ENCODE assay signal across 8 mouse cellular contexts in genomic region chr5:67307659-67308222, GRCm38 (mm10). TPM values are rescaled to one million over a fixed set of nuclear protein-coding genes. Genes with fewer than 3 reads are reported as not detected.
A peak's percentile ranks its signal among the peaks of the same experiment; 100 is the strongest.
DNase-seq lines count a peak whose midpoint lies in the region; ATAC-seq lines count a peak whose summit lies in the region.

No protein-coding gene starts in this region.

- H3K4me1 ChIP-seq in heart, embryonic 15.5 days (replicated peaks): peaks cover 14% of the 10 kb centered on the region
- H3K4me1 ChIP-seq in hindbrain, embryonic 11.5 days (replicated peaks; ENCODE audit: control insufficient read depth, insufficient read depth, low read length): no peaks in the 10 kb centered on the region; the same call in 1 of the 2 replicates
- peaks cover 7% of the 10 kb centered on the region for H3K4me1 ChIP-seq in midbrain, embryonic 11.5 days (ENCODE audit: control insufficient read depth, insufficient read depth, low read length)

- peak overlapping the region; percentile 95 for H3K4me3 ChIP-seq in heart, embryonic 15.5 days
- peak overlapping the region; percentile 88 for H3K4me3 ChIP-seq in hindbrain, embryonic 11.5 days (ENCODE audit: low read depth, low read length)
- peak overlapping the region; percentile 97 for H3K4me3 ChIP-seq in midbrain, embryonic 11.5 days (ENCODE audit: low read depth, low read length)

- intact Hi-C loops in left cerebral cortex, postnatal 14 days (cut with DNase I): no loop called here

- H3K9ac ChIP-seq in heart, embryonic 15.5 days: peak overlapping the region; percentile 98
- H3K9ac ChIP-seq in hindbrain, embryonic 11.5 days (ENCODE audit: low read depth, low read length): peak overlapping the region; percentile 89
- H3K9ac ChIP-seq in midbrain, embryonic 11.5 days (ENCODE audit: low read length): peak overlapping the region; percentile 94

- ATAC-seq in heart, embryonic 15.5 days (replicated peaks; ENCODE audit: insufficient number of reproducible peaks, insufficient read depth, low FRiP score, low read depth): no peak
- no peak for ATAC-seq in hindbrain, embryonic 11.5 days (ENCODE audit: low FRiP score)
- no peak for ATAC-seq in midbrain, embryonic 11.5 days (ENCODE audit: low FRiP score)

- H3K9me3 ChIP-seq in heart, embryonic 15.5 days (replicated peaks): no peaks in the 10 kb centered on the region
- H3K9me3 ChIP-seq in hindbrain, embryonic 11.5 days (ENCODE audit: control insufficient read depth, low read length): no peaks in the 10 kb centered on the region
- H3K9me3 ChIP-seq in midbrain, embryonic 11.5 days (ENCODE audit: control insufficient read depth, low read length): no peaks in the 10 kb centered on the region

- no peaks in the 10 kb centered on the region for H3K27me3 ChIP-seq in heart, embryonic 15.5 days
- no peaks in the 10 kb centered on the region for H3K27me3 ChIP-seq in hindbrain, embryonic 11.5 days (ENCODE audit: control insufficient read depth, insufficient read depth, low read length)
- no peaks in the 10 kb centered on the region for H3K27me3 ChIP-seq in midbrain, embryonic 11.5 days (ENCODE audit: control insufficient read depth, insufficient read depth, low read length)

- peak overlapping the region; percentile 75 for H3K4me2 ChIP-seq in heart, embryonic 15.5 days
- H3K4me2 ChIP-seq in hindbrain, embryonic 11.5 days (replicated peaks; ENCODE audit: low read depth, low read length): peak overlapping the region; percentile 66
- peak overlapping the region; percentile 88 for H3K4me2 ChIP-seq in midbrain, embryonic 11.5 days

- DNase-seq in heart, postnatal 4 days: no peak
- DNase-seq in NIH3T3 (ENCODE audit: low read depth): peak; percentile 8
- DNase-seq in hindbrain, embryonic 11.5 days (ENCODE audit: low spot score): peak; percentile 30
- DNase-seq in midbrain, embryonic 11.5 days (ENCODE audit: low spot score, missing footprints): peak; percentile 82
- no peak for DNase-seq in adrenal gland, adult 2 months
- no peak for DNase-seq in urinary bladder, postnatal 36 days (ENCODE audit: low spot score in 2 of 2)
- no peak for DNase-seq in left cerebral cortex, postnatal 14 days (ENCODE audit: low spot score in 2 of 2)

- H3K27ac ChIP-seq in heart, embryonic 15.5 days: peak overlapping the region; percentile 87
- no peak overlapping the region for H3K27ac ChIP-seq in hindbrain, embryonic 11.5 days (ENCODE audit: low read depth, low read length)
- H3K27ac ChIP-seq in midbrain, embryonic 11.5 days (ENCODE audit: low read depth, low read length): no peak overlapping the region

- WGBS in heart, embryonic 15.5 days: 18% methylated on average over 13 of the region's 13 CpGs
- 37% methylated on average over 13 of the region's 13 CpGs for WGBS in hindbrain, embryonic 11.5 days
- 34% methylated on average over 13 of the region's 13 CpGs for WGBS in midbrain, embryonic 11.5 days

- no peaks in the 10 kb centered on the region for H3K36me3 ChIP-seq in heart, embryonic 15.5 days
- no peaks in the 10 kb centered on the region for H3K36me3 ChIP-seq in hindbrain, embryonic 11.5 days (ENCODE audit: control insufficient read depth, insufficient read depth, low read length)
- H3K36me3 ChIP-seq in midbrain, embryonic 11.5 days (ENCODE audit: control insufficient read depth, insufficient read depth, low read length): no peaks in the 10 kb centered on the region

RNA-seq across cellular contexts. Expression of gene Slc30a9, which starts 1.0 kb away (rescaled TPM):
- 108 and 129 TPM in 2 replicates for polyA plus RNA-seq in heart, embryonic 15.5 days (2015; fragmentation: Nextera tagmentation; extraction: Ambion mirVana)
- 100 to 1,000 TPM; 145 to 155 TPM for total RNA-seq in heart, postnatal 4 days (2021)
- 166 and 178 TPM in 2 replicates for polyA plus RNA-seq in hindbrain, embryonic 11.5 days (2014; fragmentation: Nextera tagmentation; extraction: Ambion mirVana)
- polyA plus RNA-seq in midbrain, embryonic 11.5 days (2014; fragmentation: Nextera tagmentation; extraction: Ambion mirVana): 171 and 182 TPM in 2 replicates
- total RNA-seq in adrenal gland, adult 2 months (2021): 100 to 1,000 TPM; 132 to 138 TPM
- polyA plus RNA-seq in adrenal gland, adult 2 months (2012; rRNA removed): 31.6 and 32.5 TPM in 2 replicates
- 100 to 1,000 TPM; 191 to 200 TPM for total RNA-seq in left cerebral cortex, postnatal 14 days (2021)

RNA-seq across cellular contexts. Expression of gene Tmem33, which starts 47.4 kb away (rescaled TPM):
- polyA plus RNA-seq in heart, embryonic 15.5 days (2015; fragmentation: Nextera tagmentation; extraction: Ambion mirVana): 46.4 and 47.0 TPM in 2 replicates
- total RNA-seq in heart, postnatal 4 days (2021): 10 to 100 TPM; 37.4 to 38.4 TPM
- polyA plus RNA-seq in hindbrain, embryonic 11.5 days (2014; fragmentation: Nextera tagmentation; extraction: Ambion mirVana): 112 and 118 TPM in 2 replicates
- polyA plus RNA-seq in midbrain, embryonic 11.5 days (2014; fragmentation: Nextera tagmentation; extraction: Ambion mirVana): 120 and 121 TPM in 2 replicates
- 100 to 1,000 TPM; 127 to 188 TPM for total RNA-seq in adrenal gland, adult 2 months (2021)
- 158 and 210 TPM in 2 replicates for polyA plus RNA-seq in adrenal gland, adult 2 months (2012; rRNA removed)
- 10 to 100 TPM; 83.7 to 86.8 TPM for total RNA-seq in left cerebral cortex, postnatal 14 days (2021)

Comparison
In these comparisons a context has a peak if more than half of its experiments do, and no peak if none do; other contexts are left out.
1. DNase-seq: peak in NIH3T3 (single experiment), hindbrain, embryonic 11.5 days (single experiment) and midbrain, embryonic 11.5 days (single experiment); none in heart, postnatal 4 days (single experiment), adrenal gland, adult 2 months (single experiment), urinary bladder, postnatal 36 days (0 of 2) and left cerebral cortex, postnatal 14 days (0 of 2).
2. Peak in every context shown above with its lines, with median percentiles within 50 percentile points of each other: H3K4me2 ChIP-seq, H3K4me3 ChIP-seq and H3K9ac ChIP-seq.